Mouse (Mus musculus): ENCODE results near the gene Ptbp3.

GRCm38 (mm10) chr4:59471306-59471705 is 77.9 kb downstream of the Ptbp3 start:
- TF ChIP-seq CTCF (IDR thresholded peaks at IDR 0.05; ENCODE audit: low read depth, low read length) (no peak), POLR2A (IDR thresholded peaks at IDR 0.05; ENCODE audit: borderline replicate concordance, low read depth, low read length) (no peak)
